Mouse (Mus musculus) mouse trophoblast stem cell (cell line): ENCODE data around the gene Grifin.

Experiments used
- in situ Hi-C, 2 experiments: fragments of 300-500 bp; cut with MseI, MboI; formaldehyde crosslinking; loops; 2 replicates in 1 of 2; 3 replicates in 1 of 2; pipeline ENCODE4 v1.15.1; 2025

The Grifin gene

DNA sequence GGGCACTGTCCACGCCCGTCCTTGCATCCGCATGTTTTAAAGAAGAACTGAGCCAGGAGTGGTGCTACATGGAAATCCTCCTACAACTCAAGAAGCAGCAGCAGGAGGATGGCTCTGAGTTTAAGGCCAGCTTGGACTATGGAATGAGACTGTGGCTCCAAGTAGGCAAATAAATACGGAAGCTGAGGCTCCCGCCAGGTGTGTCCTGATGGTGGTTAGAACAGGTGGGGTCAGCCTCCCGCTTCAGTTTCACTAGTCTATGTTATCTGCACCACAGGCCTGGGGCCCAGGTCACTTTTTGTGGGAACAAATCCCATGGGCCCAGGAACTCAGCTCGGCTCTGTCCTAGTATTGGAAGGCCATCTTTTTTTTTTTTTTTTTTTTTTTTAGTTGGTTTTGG, 11.2 kb downstream of the Grifin start:
- in situ Hi-C loops: no loop called here

- in situ Hi-C loops: loop anchor here in 1 of 2 experiments (5.0 kb wide), 1 partner anchor 68 kb away; no protein-coding TSS in a partner anchor
Observed at GRCm38 (mm10) chr5:140549306-140550047, 15.4 kb downstream of the Grifin start.

DNA sequence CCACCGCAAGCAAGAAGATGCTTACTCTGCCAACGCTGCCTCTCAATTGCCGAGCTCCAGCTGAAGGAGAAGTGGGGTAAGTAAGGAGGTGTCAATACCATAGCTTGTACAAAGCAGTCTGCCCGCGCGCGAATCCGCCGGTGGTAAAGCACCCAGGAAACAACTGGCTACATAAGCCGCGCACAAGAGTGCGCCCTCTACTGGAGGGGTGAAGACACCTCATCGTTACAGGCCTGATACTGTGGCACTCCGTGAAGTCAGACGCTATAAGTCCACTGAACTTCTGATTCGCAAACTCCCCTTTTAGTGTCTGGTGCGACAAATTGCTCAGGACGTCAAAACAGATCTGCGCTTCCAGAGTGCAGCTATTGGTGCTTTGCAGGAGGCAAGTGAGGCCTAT, 18.5 kb downstream of the Grifin start:
- in situ Hi-C loops: loop anchor here in 1 of 2 experiments (5.0 kb wide), 1 partner anchor 71 kb away; no protein-coding TSS in a partner anchor

DNA sequence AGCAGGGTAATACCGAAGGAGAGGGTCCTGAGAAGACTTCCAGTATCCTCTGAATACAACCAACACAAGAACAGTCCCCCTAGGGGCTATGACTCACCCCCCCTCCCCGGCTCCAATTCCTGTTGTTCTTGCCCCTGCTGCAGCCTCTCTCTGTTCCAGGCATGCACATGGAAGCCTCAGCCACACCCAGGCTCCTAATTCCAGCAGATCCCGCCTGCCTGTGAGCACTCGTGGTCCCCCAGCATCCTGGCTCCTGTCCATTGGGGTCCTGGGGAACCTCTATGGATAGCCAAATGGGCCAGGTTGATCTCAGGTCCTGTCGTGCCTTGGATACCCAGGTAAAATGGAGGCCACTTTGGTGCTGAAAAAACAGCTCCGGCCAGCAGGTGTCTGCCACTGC, 19.2 kb downstream of the Grifin start:
- in situ Hi-C loops: loop anchor here in 1 of 2 experiments (5.0 kb wide), 1 partner anchor 72 kb away; no protein-coding TSS in a partner anchor

DNA sequence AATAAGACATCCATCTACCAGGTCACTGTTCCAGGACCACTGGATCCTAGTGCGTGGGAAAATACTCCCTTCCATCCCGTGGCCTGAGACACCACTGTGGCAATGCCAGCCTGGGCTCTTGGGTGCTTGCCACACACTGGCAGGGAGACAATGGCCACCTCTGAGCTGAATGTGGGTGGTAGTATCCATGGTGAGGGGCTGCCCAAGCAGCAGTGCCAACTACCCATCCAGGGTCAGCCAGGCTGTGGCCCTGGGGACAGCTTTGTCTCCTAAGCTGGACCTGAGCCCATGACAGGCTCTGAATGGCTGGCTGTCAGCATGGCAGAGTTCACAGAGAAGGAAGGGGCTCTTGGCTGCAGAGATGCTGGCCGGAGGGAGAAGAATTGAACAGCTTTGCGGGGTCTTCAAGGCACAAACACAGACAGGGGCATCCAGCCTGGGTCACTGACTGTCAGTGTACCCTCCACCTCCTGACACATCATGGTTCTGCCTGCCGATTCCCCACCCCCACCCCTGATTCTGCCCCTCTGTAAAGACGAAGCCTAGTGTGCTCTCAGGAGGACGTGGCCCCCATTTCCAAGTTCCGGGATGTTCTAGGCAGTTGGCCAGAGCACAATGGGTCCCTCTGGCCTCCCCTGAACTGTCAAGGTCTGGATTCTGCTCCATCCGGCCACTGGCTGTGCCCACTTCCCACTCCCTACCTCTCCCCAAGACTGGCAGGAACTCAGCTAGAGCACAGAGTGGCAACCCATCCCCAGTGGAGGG, 21.9 kb downstream of the Grifin start:
- in situ Hi-C loops: loop anchor here in 1 of 2 experiments (5.0 kb wide), 1 partner anchor 74 kb away; no protein-coding TSS in a partner anchor

- in situ Hi-C loops: loop anchor here in 1 of 2 experiments (5.0 kb wide), 1 partner anchor 77 kb away; no protein-coding TSS in a partner anchor
Observed at GRCm38 (mm10) chr5:140540106-140540505, 24.8 kb downstream of the Grifin start.

DNA sequence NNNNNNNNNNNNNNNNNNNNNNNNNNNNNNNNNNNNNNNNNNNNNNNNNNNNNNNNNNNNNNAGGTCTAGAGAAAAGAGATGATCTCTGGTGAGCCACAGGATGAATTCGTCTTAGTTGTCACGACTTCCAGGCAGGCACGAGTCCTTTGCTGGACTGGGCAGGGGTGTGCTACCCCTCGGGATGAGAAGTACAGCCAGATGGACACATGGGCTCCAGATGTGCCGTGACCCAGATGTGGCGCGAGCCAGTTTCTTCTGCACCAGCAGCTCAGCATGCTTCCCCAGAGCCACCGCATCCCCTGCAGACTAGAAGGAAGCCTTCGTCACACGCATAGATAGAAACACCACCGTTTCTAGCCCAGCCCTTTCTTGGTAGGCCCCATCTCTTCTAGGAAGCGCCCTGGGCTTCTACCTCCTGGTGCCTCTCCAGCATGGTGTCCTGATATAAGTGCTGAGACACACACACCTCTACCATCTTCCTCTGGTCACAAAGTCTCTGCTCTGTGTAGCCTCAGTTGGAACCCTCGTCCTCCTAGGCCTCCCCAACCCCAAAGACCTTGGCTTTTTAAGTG, 26.7 kb downstream of the Grifin start:
- in situ Hi-C loops: no loop called here

DNA sequence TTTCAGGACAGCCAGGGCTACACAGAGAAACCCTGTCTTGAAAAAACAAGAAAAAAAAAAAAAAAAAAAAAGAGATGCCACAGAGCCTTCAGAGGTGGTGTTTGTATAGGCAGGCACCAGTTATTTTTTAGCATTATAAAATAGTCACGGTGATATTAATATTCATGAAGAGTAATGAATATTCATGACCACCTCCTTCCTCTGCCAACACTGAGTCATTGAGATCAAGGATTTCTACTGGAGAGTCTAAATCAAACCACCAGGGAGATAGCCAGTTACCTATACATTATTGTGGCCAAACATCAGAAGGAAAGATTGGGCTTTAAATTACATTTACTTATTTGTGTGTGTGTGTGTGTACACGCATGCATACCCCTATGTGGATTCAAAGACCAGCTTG, 38.1 kb downstream of the Grifin start:
- in situ Hi-C loops: loop anchor here in 1 of 2 experiments (5.0 kb wide), 1 partner anchor 49 kb away; no protein-coding TSS in a partner anchor

DNA sequence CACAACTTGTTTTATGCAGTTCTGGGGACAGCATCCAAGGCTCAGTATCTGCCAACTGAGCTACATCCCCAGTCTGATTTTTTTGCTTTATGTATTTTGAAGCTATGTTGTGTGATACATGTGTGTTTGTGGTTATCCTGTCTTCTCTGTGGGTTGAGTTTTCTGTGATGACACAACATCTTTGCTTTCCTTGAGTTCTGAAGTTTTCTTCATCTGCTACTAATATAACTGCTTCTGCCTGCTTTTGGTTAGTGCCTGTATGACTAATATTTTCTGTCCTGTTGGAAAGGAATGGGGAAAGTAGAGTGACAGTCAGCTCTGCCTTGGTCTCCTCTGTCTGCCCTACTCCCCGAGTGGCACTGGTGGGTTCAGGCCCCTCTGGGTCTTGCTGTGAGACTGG, 43.7 kb downstream of the Grifin start:
- in situ Hi-C loops: loop anchor here in 1 of 2 experiments (5.0 kb wide), 1 partner anchor 44 kb away; no protein-coding TSS in a partner anchor

DNA sequence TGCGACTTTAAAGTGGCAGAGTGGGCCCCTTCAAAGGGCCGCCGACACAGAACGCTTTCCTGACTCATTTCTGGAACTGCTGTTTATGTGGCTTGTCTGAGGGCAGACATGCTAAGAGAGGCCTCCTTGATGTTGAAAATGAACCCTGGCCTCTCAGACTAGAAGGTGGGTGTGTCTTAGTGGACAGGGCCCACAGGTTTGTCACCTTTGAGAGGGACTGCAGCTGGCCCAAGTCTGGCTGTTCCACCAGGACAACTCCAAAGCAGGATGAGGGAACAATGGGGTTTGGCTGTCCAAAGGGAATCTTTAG, 47.0 kb downstream of the Grifin start:
- in situ Hi-C loops: no loop called here

DNA sequence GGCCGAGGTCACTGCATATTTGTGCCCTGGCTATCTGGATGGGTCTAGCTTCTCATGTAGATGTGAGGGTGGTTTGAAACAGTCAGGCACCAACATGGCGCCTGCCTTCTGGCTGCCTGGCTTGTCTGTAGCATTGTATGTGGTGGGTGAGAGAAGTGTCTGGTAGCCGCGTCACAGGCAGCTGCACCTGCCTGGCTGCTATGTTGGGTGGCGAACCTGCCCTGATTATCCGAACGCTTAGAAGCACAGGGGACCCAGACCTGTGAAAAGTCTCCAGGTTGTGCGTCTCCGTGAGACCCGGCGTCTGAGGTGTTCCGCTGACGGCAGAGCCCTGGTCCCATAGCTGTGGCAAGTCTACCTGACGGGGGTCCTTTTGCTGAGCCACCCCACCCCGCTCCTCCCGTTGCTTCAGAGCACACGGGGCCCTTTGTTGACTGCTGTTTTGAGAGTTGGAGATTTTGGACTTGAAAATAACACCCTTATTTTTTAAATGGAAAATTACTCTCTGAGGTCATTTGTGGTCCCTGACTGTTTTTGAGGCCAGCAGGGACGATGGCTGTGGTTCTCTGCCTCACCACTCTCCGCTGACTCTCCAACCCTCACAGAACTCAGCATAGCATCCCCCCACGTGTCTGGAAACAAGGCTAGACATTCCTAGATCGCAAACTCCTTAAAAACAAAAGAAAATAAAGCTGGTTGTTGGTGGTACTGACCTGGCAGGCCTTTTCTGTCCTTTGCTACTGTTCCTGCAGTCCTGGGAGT, 47.5 kb downstream of the Grifin start:
- in situ Hi-C loops: no loop called here

- in situ Hi-C loops: no loop called here
Observed at GRCm38 (mm10) chr5:140514799-140515486, 49.9 kb downstream of the Grifin start.

DNA sequence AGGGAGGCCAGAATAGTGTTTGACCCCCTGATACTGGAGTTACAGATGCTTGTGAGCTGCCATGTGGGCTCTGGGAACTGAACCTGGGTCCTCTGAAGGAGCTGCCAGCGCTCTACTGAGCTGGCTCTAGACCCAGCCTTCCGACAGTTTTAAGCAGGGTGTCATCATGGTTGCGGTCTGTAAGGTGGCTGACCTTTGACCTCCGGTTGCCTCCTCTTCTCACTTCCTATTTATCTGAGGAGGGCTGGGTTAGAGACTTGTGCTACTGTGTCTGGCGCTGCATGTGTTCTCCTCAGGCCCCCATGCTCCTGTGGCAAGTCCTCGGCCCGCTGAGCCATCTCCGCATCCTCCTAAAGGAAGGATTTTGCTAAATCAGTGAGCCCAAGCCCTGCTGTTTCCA, 51.0 kb downstream of the Grifin start:
- in situ Hi-C loops: no loop called here
